Comparison of ENCODE assay signal across 8 mouse cellular contexts in genomic region chr16:4639831-4640237, GRCm38 (mm10). TPM values are rescaled to one million over a fixed set of nuclear protein-coding genes. Genes with fewer than 3 reads are reported as not detected.
DNase-seq lines count a peak whose midpoint lies in the region; ATAC-seq and TF ChIP-seq lines count a peak whose summit lies in the region.

TSS of gene Vasn (plus strand) at chr16:4639941.
TSS of gene Dnaja3 (plus strand) at chr16:4639989.

- H3K4me1 ChIP-seq in thymus, adult 2 months (replicated peaks; ENCODE audit: control insufficient read depth, insufficient read depth, low read length), result no peaks in the 10 kb centered on the region
- H3K4me1 ChIP-seq in forebrain, embryonic 11.5 days (replicated peaks; ENCODE audit: control insufficient read depth, insufficient read depth, low read length), result peaks cover 14% of the 10 kb centered on the region
- H3K4me1 ChIP-seq in heart, embryonic 14.5 days (ENCODE audit: control insufficient read depth in 2 of 2, insufficient read depth in 2 of 2, low read length in 2 of 2), result peaks cover 51 to 66% of the 10 kb centered on the region in 2 experiments
- peaks cover 63% of the 10 kb centered on the region for H3K4me1 ChIP-seq in liver, embryonic 12.5 days
- peaks cover 49% of the 10 kb centered on the region for H3K4me1 ChIP-seq in stomach, embryonic 15.5 days

- no peaks in the 10 kb centered on the region for H3K9me3 ChIP-seq in forebrain, embryonic 11.5 days (ENCODE audit: control insufficient read depth, low read length)
- no peaks in the 10 kb centered on the region for H3K9me3 ChIP-seq in heart, embryonic 14.5 days (ENCODE audit: control insufficient read depth, low read length)
- H3K9me3 ChIP-seq in liver, embryonic 12.5 days (replicated peaks), result no peaks in the 10 kb centered on the region
- no peaks in the 10 kb centered on the region for H3K9me3 ChIP-seq in stomach, embryonic 15.5 days

- ATAC-seq in forebrain, embryonic 11.5 days (replicated peaks; ENCODE audit: low FRiP score), result peak; percentile 95
- ATAC-seq in heart, embryonic 14.5 days (ENCODE audit: insufficient number of reproducible peaks, insufficient read depth, low FRiP score, low read depth), result peak; percentile 77
- ATAC-seq in liver, embryonic 12.5 days, result peak; percentile 95
- peak; percentile 88 for ATAC-seq in stomach, embryonic 15.5 days (ENCODE audit: insufficient read depth, low FRiP score, low read depth)

- peak within 1 kb of the TSS; percentile 62 for H3K9ac ChIP-seq in forebrain, embryonic 11.5 days (ENCODE audit: low read length)
- H3K9ac ChIP-seq in heart, embryonic 14.5 days (ENCODE audit: low read length), result peak within 1 kb of the TSS; percentile 90
- peak within 1 kb of the TSS; percentile 75 for H3K9ac ChIP-seq in liver, embryonic 12.5 days
- H3K9ac ChIP-seq in stomach, embryonic 15.5 days, result peak within 1 kb of the TSS; percentile 80

- no peak for DNase-seq in thymus, adult 2 months
- no peak for DNase-seq in thymus, postnatal 25 days
- peak; percentile 91 for DNase-seq in forebrain, embryonic 11.5 days (ENCODE audit: low spot score)
- DNase-seq in kidney, postnatal 14 days, result peak; percentile 95
- peak; percentile 86 for DNase-seq in neural tube, embryonic 10.5 days (ENCODE audit: extremely low spot score, low spot score)

- 0 out of 2 replicates have a peak within 1 kb of the TSS, but pooled peaks have one; percentile 1 for H3K4me3 ChIP-seq in thymus, adult 2 months (ENCODE audit: control insufficient read depth, insufficient read depth, low read length)
- H3K4me3 ChIP-seq in forebrain, embryonic 11.5 days (ENCODE audit: low read depth, low read length), result peak within 1 kb of the TSS; percentile 49
- peak within 1 kb of the TSS; percentile 82 to 85 for H3K4me3 ChIP-seq in heart, embryonic 14.5 days (ENCODE audit: control insufficient read depth in 1 of 2, insufficient read depth in 1 of 2, low read depth in 1 of 2, low read length in 2 of 2)
- peak within 1 kb of the TSS; percentile 64 for H3K4me3 ChIP-seq in liver, embryonic 12.5 days
- H3K4me3 ChIP-seq in stomach, embryonic 15.5 days (replicated peaks), result peak within 1 kb of the TSS; percentile 84

- no peak within 1 kb of the TSS for H3K27ac ChIP-seq in thymus, adult 2 months (ENCODE audit: control insufficient read depth, insufficient read depth, low read length)
- 0 out of 2 replicates have a peak within 1 kb of the TSS, but pooled peaks have one; percentile 25 for H3K27ac ChIP-seq in forebrain, embryonic 11.5 days (ENCODE audit: low read depth, low read length)
- H3K27ac ChIP-seq in heart, embryonic 14.5 days (replicated peaks in 1 of 2; ENCODE audit: control insufficient read depth in 1 of 2, insufficient read depth in 1 of 2, low read depth in 2 of 2, low read length in 2 of 2), result peak within 1 kb of the TSS; percentile 82 to 91
- peak within 1 kb of the TSS; percentile 75 for H3K27ac ChIP-seq in liver, embryonic 12.5 days
- peak within 1 kb of the TSS; percentile 96 for H3K27ac ChIP-seq in stomach, embryonic 15.5 days

- no peaks in the 10 kb centered on the region for H3K27me3 ChIP-seq in thymus, adult 2 months (ENCODE audit: control insufficient read depth, insufficient read depth, low read length)
- no peaks in the 10 kb centered on the region for H3K27me3 ChIP-seq in forebrain, embryonic 11.5 days (ENCODE audit: control insufficient read depth, insufficient read depth, low read length)
- H3K27me3 ChIP-seq in heart, embryonic 14.5 days (ENCODE audit: control insufficient read depth, insufficient read depth, low read length), result no peaks in the 10 kb centered on the region
- no peaks in the 10 kb centered on the region for H3K27me3 ChIP-seq in liver, embryonic 12.5 days (replicated peaks)
- H3K27me3 ChIP-seq in stomach, embryonic 15.5 days (replicated peaks), result no peaks in the 10 kb centered on the region

- H3K36me3 ChIP-seq in thymus, adult 2 months (ENCODE audit: control insufficient read depth, insufficient read depth, low read length), result peaks cover 4% of the 10 kb centered on the region; the same call in 1 of the 2 replicates
- H3K36me3 ChIP-seq in forebrain, embryonic 11.5 days (ENCODE audit: control insufficient read depth, insufficient read depth, low read length), result no peaks in the 10 kb centered on the region
- no peaks in the 10 kb centered on the region for H3K36me3 ChIP-seq in heart, embryonic 14.5 days (ENCODE audit: control insufficient read depth, insufficient read depth, low read length)
- no peaks in the 10 kb centered on the region for H3K36me3 ChIP-seq in liver, embryonic 12.5 days
- H3K36me3 ChIP-seq in stomach, embryonic 15.5 days, result no peaks in the 10 kb centered on the region

- WGBS in thymus, adult 2 months, result 74% methylated on average over 22 of the region's 22 CpGs
- WGBS in forebrain, embryonic 11.5 days, result under 1% methylated on average over 22 of the region's 22 CpGs
- 4% methylated on average over 22 of the region's 22 CpGs for WGBS in heart, embryonic 14.5 days
- 4% methylated on average over 22 of the region's 22 CpGs for WGBS in liver, embryonic 12.5 days (ENCODE audit: insufficient replicate concordance)
- under 1% methylated on average over 22 of the region's 22 CpGs for WGBS in stomach, embryonic 15.5 days

- no peak for TF ChIP-seq CTCF in thymus, adult 2 months (IDR thresholded peaks at IDR 0.05; ENCODE audit: borderline replicate concordance, control insufficient read depth, extremely low read depth, insufficient read depth, low read length, poor library complexity)

- no peak for TF ChIP-seq POLR2A in thymus, adult 2 months (IDR thresholded peaks at IDR 0.05; ENCODE audit: control insufficient read depth, extremely low read depth, insufficient read depth, low read length, poor library complexity)

- peak within 1 kb of the TSS; percentile 68 for H3K4me2 ChIP-seq in forebrain, embryonic 11.5 days (ENCODE audit: low read depth, low read length, severe bottlenecking)
- peak within 1 kb of the TSS; percentile 89 for H3K4me2 ChIP-seq in heart, embryonic 14.5 days (ENCODE audit: low read length)
- peak within 1 kb of the TSS; percentile 93 for H3K4me2 ChIP-seq in liver, embryonic 12.5 days
- peak within 1 kb of the TSS; percentile 87 for H3K4me2 ChIP-seq in stomach, embryonic 15.5 days

RNA-seq across cellular contexts. Expression of gene Vasn, which starts in this region (rescaled TPM):
- polyA plus RNA-seq in thymus, adult 2 months (2012; rRNA removed), result 5.3 and 8.1 TPM in 2 replicates
- polyA plus RNA-seq in forebrain, embryonic 11.5 days (2014; fragmentation: Nextera tagmentation; extraction: Ambion mirVana), result 7.6 and 7.7 TPM in 2 replicates
- polyA plus RNA-seq in heart, embryonic 14.5 days (2014; fragmentation: Nextera tagmentation; extraction: Ambion mirVana), result 11.9 and 12.8 TPM in 2 replicates
- 4.7 and 5.0 TPM in 2 replicates for polyA plus RNA-seq in liver, embryonic 12.5 days (2016; fragmentation: Nextera tagmentation; extraction: Ambion mirVana)
- polyA plus RNA-seq in stomach, embryonic 15.5 days (2015; fragmentation: Nextera tagmentation; extraction: Ambion mirVana), result 17.2 and 17.3 TPM in 2 replicates

RNA-seq across cellular contexts. Expression of gene Dnaja3, which starts in this region (rescaled TPM):
- 18.3 and 19.7 TPM in 2 replicates for polyA plus RNA-seq in thymus, adult 2 months (2012; rRNA removed)
- polyA plus RNA-seq in forebrain, embryonic 11.5 days (2014; fragmentation: Nextera tagmentation; extraction: Ambion mirVana), result 57.7 and 60.7 TPM in 2 replicates
- 68.9 and 70.3 TPM in 2 replicates for polyA plus RNA-seq in heart, embryonic 14.5 days (2014; fragmentation: Nextera tagmentation; extraction: Ambion mirVana)
- polyA plus RNA-seq in liver, embryonic 12.5 days (2016; fragmentation: Nextera tagmentation; extraction: Ambion mirVana), result 69.2 and 74.2 TPM in 2 replicates
- polyA plus RNA-seq in stomach, embryonic 15.5 days (2015; fragmentation: Nextera tagmentation; extraction: Ambion mirVana), result 68.4 and 77.6 TPM in 2 replicates

Comparison
In these comparisons a context has a peak if more than half of its experiments do, and no peak if none do; other contexts are left out.
1. DNase-seq: peak in forebrain, embryonic 11.5 days (single experiment), kidney, postnatal 14 days (single experiment) and neural tube, embryonic 10.5 days (single experiment); none in thymus, adult 2 months (single experiment) and thymus, postnatal 25 days (single experiment).
2. H3K4me3 ChIP-seq: peak in every context shown above with its lines; median percentile 84 in stomach, embryonic 15.5 days; 84 in heart, embryonic 14.5 days; 64 in liver, embryonic 12.5 days; 49 in forebrain, embryonic 11.5 days; 1 in thymus, adult 2 months.
3. Peak in every context shown above with its lines, with median percentiles within 50 percentile points of each other: ATAC-seq, H3K4me2 ChIP-seq and H3K9ac ChIP-seq.